Mouse (Mus musculus) gastrocnemius, postnatal 36 days (tissue): ENCODE measurements at regions not wholly inside any gene's neighbourhood (a gene's known extent, or its start where the extent isn't known, plus 50 kb on each side); places are given as distances from the start of the nearest gene placed in this dataset.

Experiments used
- DNase-seq, 2 experiments: peaks; one replicate each; pipeline ENCODE4 v3.0.0; 2022
- intact Hi-C: fragments of 180-260 bp; cut with DNase I; formaldehyde crosslinking; loops from one replicate; pipeline ENCODE4 v1.15.1; 2025

- intact Hi-C loops = no loop called here
These were observed 243.4 kb upstream of the Brinp1 start for GRCm38 (mm10) chr4:69197577-69197976.

DNA sequence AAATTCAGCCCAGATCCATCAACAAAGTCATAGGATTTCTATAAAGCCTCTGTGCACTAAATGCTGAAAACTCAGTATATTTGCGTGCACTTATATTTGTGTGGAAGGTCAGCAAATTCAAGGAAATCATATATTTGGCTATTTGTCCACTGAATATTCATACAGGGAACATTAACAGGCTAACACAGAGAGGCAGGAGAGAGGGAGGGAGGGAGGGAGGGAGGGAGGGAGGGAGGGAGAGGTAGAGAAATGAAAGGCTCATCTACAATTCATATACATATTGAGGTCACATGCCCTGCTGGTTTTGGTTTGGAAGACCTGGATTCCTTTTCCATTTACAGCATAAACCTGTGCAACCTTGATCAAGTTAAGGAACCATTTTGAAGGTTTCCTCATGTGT, 241.9 kb upstream of the Brinp1 start:
- DNase-seq = no peak
- intact Hi-C loops = no loop called here

More at GRCm38 (mm10) chr4:69197577-69197976, 243.4 kb upstream of the Brinp1 start:
- no peak for DNase-seq

GRCm38 (mm10) chr4:69195645-69196044, 241.4 kb upstream of the Brinp1 start:
- intact Hi-C loops = no loop called here

More at GRCm38 (mm10) chr4:69195645-69196044, 241.4 kb upstream of the Brinp1 start:
- peak in 1 of 2 experiments; percentile 15 for DNase-seq
